Mouse (Mus musculus) embryonic facial prominence, embryonic 12.5 days (tissue): Measurements from ENCODE around the gene Camk2g. TPM values are rescaled to one million over a fixed set of nuclear protein-coding genes. Genes with fewer than 3 reads are reported as not detected.

Experiments used
- ATAC-seq: fragments of 200-750 bp; cut with Nextera tagmentation; 2 replicates; pipeline ENCODE4 v1.8.0; 2017; ENCODE audit not compliant: insufficient number of reproducible peaks, insufficient read depth, low FRiP score, low TSS enrichment
- H3K27ac ChIP-seq: fragments of 300-500 bp; sonication (generic); 2 replicates; pipeline ENCODE4 v1.5.1; 2016; ENCODE audit warnings: mild to moderate bottlenecking
- H3K27me3 ChIP-seq: fragments of 300-500 bp; sonication (generic); 2 replicates; pipeline ENCODE4 v1.6.1; 2016; ENCODE audit warnings: mild to moderate bottlenecking, moderate library complexity
- H3K36me3 ChIP-seq: fragments of 300-500 bp; sonication (generic); 2 replicates; pipeline ENCODE4 v1.6.1; 2016; ENCODE audit warnings: mild to moderate bottlenecking
- H3K4me1 ChIP-seq: fragments of 300-500 bp; sonication (generic); 2 replicates; pipeline ENCODE4 v1.6.1; 2016
- H3K4me2 ChIP-seq: fragments of 300-500 bp; sonication (generic); replicated peaks from 2 replicates; pipeline ENCODE4 v1.6.1; 2016; ENCODE audit warnings: mild to moderate bottlenecking, moderate library complexity
- H3K4me3 ChIP-seq: fragments of 300-500 bp; sonication (generic); 2 replicates; pipeline ENCODE4 v1.5.1; 2016; ENCODE audit warnings: mild to moderate bottlenecking
- H3K9ac ChIP-seq: fragments of 300-500 bp; sonication (generic); 2 replicates; pipeline ENCODE4 v1.6.1; 2016; ENCODE audit warnings: mild to moderate bottlenecking, moderate library complexity
- H3K9me3 ChIP-seq: fragments of 300-500 bp; sonication (generic); 2 replicates; pipeline ENCODE4 v1.6.1; 2016; ENCODE audit warnings: mild to moderate bottlenecking, moderate library complexity
- WGBS: fragments of 180-500 bp; shearing (Covaris S2); methylation state at CpG from one replicate; pipeline ENCODE4 v1.1.7; 2016; 5-methylcytosine and 5-hydroxymethylcytosine counted together
- polyA plus RNA-seq: library from polyadenylated mRNA; unstranded; fragments of >200 nt; fragmentation: Nextera tagmentation; extraction: Ambion mirVana; gene quantifications from 2 replicates; pipeline ENCODE4 v1.2.1, GENCODE M21; 2016

Camk2g gene
- polyA plus RNA-seq, 1 experiment from 2014 or later, result 68.7 TPM

DNA sequence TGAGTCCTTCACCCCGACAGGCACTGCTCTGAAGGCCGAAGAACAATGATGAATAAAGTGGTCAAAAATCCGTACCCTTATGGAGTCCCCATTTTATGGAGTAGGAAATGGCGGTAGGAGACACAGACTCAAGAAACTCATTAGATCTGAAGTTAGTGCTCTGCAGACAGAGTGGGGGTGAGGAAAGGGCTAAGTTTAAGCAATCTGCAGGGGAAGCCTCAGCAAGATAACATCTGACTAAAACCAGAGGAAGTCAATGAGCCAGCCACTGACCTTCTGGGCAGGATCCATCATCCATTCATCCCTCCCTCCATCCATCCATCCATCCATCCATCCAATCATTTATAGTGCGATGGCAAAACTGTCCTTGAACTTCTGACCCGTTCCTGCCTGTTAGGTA lies 10.4 kb downstream of the Camk2g start:
- no peaks in the 10 kb centered on the region for H3K9me3 ChIP-seq
- H3K4me2 ChIP-seq, result no peak overlapping the region
- peaks cover 11% of the 10 kb centered on the region; the same call in 1 of the 2 replicates for H3K4me1 ChIP-seq
- no peaks in the 10 kb centered on the region for H3K27me3 ChIP-seq
- H3K9ac ChIP-seq, result no peak overlapping the region
- WGBS, result 95% methylated on average over 6 of the region's 6 CpGs
- H3K36me3 ChIP-seq, result peaks cover 73% of the 10 kb centered on the region
- H3K4me3 ChIP-seq, result no peak overlapping the region
- ATAC-seq, result no peak
- H3K27ac ChIP-seq, result no peak overlapping the region

DNA sequence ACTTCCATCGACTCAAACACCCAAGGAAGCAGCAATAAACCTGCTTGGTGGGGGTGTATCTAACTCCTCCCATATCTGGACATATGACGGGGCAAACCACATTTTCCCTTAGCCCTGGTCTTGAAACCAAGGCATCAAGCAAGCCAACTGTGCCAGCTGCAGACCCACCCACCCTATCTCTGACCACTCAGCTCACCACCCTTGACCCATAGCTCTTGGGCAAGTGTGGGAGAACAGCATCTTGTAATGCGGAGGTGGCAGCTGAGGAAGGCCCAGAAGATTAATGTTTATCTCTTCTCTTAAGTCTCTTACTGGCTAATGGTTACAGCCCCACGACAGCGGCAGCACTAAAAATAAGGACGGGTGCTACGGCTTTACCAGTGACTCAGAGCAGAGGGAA lies 11.0 kb downstream of the Camk2g start:
- Histone ChIP-seq H3K4me2 (no peak overlapping the region), H3K27ac (no peak overlapping the region), H3K9me3 (no peaks in the 10 kb centered on the region), H3K27me3 (no peaks in the 10 kb centered on the region), H3K4me1 (peaks cover 11% of the 10 kb centered on the region; the same call in 1 of the 2 replicates), H3K4me3 (no peak overlapping the region), H3K9ac (no peak overlapping the region), H3K36me3 (peaks cover 73% of the 10 kb centered on the region)
- WGBS, result 93% methylated on average over 7 of the region's 7 CpGs
- ATAC-seq, result no peak

DNA sequence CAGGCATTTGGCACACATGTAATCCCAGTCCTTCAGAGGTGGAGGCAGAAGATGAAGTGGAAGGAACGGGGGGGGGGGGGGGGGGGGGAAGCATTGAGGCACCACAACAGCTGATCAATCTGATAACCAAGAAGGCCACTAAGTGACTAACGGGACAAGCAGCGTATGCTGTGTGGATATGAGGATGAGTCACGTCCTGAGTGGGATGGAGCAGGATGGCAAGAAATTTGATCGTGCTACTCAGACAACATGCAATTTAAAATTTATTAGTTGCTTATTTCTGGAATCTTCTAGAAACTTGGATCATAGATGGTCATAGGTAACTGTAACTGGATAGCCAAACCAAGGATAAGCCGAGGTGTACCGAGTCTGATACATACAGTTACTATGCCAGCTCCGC lies 13.7 kb downstream of the Camk2g start:
- no peaks in the 10 kb centered on the region for H3K9me3 ChIP-seq
- H3K9ac ChIP-seq, result no peak overlapping the region
- H3K4me3 ChIP-seq, result no peak overlapping the region
- no peak overlapping the region for H3K27ac ChIP-seq
- peaks cover 67% of the 10 kb centered on the region for H3K36me3 ChIP-seq
- no peak for ATAC-seq
- WGBS, result 86% methylated on average over 8 of the region's 8 CpGs
- no peak overlapping the region for H3K4me2 ChIP-seq
- peaks cover 8% of the 10 kb centered on the region; the same call in 1 of the 2 replicates for H3K4me1 ChIP-seq
- H3K27me3 ChIP-seq, result no peaks in the 10 kb centered on the region

DNA sequence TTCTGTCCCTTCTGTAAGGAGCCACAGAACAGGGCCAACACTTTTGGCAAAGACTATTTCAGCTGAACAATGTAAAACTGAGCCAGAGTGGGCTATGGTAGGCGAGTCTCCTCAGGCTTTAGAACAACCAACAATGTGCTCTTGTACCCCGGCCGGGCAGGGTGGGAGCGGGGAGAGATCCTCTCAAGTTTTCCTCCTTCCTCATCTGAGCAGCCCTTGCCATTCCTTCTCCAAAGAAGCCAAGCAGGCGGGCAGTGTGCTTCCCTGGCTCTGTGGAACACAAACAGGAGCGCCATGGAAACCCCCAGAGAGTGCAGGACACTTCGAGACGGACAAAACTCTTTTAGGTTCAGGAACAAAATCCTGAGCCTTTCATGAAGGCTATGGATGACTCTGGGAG lies 15.4 kb downstream of the Camk2g start:
- Histone ChIP-seq H3K4me1 (peaks cover 8% of the 10 kb centered on the region; the same call in 1 of the 2 replicates), H3K9me3 (no peaks in the 10 kb centered on the region), H3K36me3 (peaks cover 51% of the 10 kb centered on the region), H3K9ac (no peak overlapping the region), H3K27ac (no peak overlapping the region), H3K4me2 (no peak overlapping the region), H3K4me3 (no peak overlapping the region), H3K27me3 (no peaks in the 10 kb centered on the region)
- WGBS, result 86% methylated on average over 8 of the region's 8 CpGs
- ATAC-seq, result no peak

DNA sequence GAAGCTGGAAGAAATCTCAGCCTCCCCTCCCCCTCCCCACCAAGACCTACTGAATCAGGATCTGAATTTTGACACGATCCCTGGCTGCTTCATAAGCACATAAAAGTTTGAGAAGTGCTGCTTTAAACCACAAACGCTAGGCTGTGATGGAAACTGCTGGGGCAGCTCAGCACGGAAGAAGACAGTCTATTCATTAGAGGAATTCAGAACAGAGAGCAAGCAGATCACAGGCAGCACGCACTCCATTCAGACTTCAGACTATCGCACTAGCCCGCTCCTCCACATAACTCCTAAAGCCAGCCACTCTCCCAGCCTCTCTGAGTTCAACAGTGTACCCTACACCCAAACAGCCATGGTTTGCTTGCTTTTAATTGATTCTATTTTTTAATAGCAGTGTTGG lies 18.2 kb downstream of the Camk2g start:
- Histone ChIP-seq H3K9ac (no peak overlapping the region), H3K4me1 (peaks cover 8% of the 10 kb centered on the region; the same call in 1 of the 2 replicates), H3K36me3 (peaks cover 28% of the 10 kb centered on the region), H3K4me3 (no peak overlapping the region), H3K27me3 (no peaks in the 10 kb centered on the region), H3K9me3 (no peaks in the 10 kb centered on the region), H3K4me2 (no peak overlapping the region), H3K27ac (no peak overlapping the region)
- no peak for ATAC-seq
- 39% methylated on average over 6 of the region's 6 CpGs for WGBS

DNA sequence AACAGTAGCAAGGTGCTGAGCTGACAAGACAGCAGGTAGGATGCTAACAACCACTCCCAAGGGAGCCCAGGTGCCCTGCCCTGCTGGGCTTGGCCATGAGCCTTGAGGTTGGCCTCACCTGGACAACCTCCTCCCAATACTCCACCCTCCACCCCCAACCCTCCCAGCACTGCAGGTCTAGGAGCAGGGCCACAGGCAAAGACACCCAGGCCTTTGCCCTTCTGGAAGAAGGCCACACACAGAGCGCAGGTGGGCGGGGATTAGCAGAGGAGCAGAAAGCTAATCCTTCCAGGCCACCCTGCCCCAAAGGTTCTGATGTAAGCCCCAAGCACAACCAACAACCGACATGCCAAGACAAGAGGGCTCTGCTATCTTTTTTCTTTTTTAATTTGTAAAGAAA lies 20.5 kb downstream of the Camk2g start:
- Histone ChIP-seq H3K27ac (no peak overlapping the region), H3K36me3 (peaks cover 38% of the 10 kb centered on the region), H3K9me3 (no peaks in the 10 kb centered on the region), H3K4me3 (no peak overlapping the region), H3K4me1 (peaks cover 8% of the 10 kb centered on the region; the same call in 1 of the 2 replicates), H3K9ac (no peak overlapping the region), H3K4me2 (no peak overlapping the region), H3K27me3 (no peaks in the 10 kb centered on the region)
- no peak for ATAC-seq
- WGBS, result 51% methylated on average over 3 of the region's 3 CpGs

DNA sequence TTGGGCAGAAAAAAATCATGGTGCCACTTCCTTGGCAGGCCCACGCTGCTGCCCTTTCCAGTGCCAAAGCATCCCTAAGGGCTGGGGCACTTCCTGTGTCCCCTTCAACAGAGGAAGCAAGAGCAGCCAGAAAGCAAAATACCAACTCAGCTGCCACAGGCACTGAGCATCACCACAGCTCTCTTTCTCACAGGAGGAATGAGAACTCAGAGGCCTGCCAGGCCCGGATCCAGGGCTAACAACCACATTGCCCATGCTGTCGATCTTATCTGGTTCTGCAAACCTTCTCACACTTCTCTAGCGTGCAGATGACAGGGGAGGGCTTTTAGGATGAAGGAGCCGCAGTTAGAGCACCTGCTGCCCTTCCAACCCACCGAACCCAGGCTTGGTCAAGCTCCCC lies 21.1 kb downstream of the Camk2g start:
- H3K9ac ChIP-seq, result no peak overlapping the region
- no peak for ATAC-seq
- H3K4me3 ChIP-seq, result no peak overlapping the region
- no peak overlapping the region for H3K27ac ChIP-seq
- H3K9me3 ChIP-seq, result no peaks in the 10 kb centered on the region
- no peak overlapping the region for H3K4me2 ChIP-seq
- H3K36me3 ChIP-seq, result peaks cover 38% of the 10 kb centered on the region
- H3K4me1 ChIP-seq, result peaks cover 8% of the 10 kb centered on the region; the same call in 1 of the 2 replicates
- no peaks in the 10 kb centered on the region for H3K27me3 ChIP-seq
- 83% methylated on average over 6 of the region's 6 CpGs for WGBS

DNA sequence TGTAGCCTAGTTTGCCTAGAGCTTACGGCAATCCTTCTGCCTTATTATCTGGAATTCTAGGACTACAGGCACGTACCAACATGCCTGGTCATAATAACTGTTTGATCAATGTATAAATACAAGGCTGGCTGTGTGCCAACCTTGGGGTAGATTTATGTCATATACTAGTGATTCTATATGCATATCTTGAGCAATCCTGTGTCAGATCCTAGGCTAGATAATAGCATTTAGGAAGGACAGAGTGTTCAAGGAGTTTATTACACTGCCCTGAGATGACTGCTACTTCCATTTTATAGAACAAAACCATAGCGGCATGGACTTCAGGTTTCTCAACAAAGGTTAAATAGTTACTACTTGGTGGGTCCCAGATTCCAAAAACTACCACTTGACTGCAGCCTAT lies 21.9 kb downstream of the Camk2g start:
- Histone ChIP-seq H3K4me2 (no peak overlapping the region), H3K4me3 (no peak overlapping the region), H3K36me3 (peaks cover 31% of the 10 kb centered on the region), H3K27me3 (no peaks in the 10 kb centered on the region), H3K4me1 (peaks cover 8% of the 10 kb centered on the region; the same call in 1 of the 2 replicates), H3K27ac (no peak overlapping the region), H3K9me3 (no peaks in the 10 kb centered on the region), H3K9ac (no peak overlapping the region)
- ATAC-seq, result no peak
- WGBS, result 90% methylated on average over 3 of the region's 3 CpGs

DNA sequence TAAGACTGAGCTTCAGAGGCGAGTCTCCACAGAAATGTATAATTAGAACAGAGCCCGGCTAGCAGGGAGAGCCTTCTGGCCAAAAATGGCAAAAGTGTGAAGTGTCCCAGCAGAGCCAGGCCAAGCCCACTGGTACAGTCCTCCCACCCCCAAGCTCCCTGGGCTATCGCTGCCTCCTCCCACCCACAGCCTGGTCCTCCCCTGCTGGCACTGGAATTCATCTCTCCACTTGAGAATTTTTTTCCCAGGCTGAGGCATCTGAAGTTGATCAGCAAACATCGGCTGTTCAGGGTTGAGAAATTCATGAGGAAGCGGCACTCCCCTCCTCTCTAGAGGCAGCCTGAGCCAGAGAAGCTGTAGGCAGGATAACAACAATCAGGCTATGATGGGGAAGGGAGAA lies 25.3 kb downstream of the Camk2g start:
- Histone ChIP-seq H3K4me2 (no peak overlapping the region), H3K36me3 (peaks cover 46% of the 10 kb centered on the region)
- WGBS, result 62% methylated on average over 5 of the region's 5 CpGs

DNA sequence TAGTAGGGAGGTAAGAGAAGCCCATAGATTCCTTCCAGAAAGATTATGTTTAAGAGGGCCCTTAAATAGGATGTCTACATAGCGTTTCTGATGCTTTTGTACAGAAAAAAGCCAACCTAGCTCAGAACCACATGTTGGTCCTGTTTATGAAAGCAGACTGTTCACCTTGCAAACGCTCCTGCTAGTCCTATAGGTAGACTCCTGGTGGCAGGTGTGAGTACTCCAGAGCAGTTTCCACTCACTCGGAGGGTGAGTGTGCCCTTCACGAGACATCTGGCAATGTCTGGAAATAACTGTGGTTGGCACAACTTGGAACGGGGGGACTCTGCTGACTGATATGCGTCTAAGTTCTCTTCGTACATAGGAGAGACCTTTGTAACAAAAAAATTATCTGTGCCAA lies 26.0 kb downstream of the Camk2g start:
- H3K27me3 ChIP-seq, result no peaks in the 10 kb centered on the region
- H3K27ac ChIP-seq, result no peak overlapping the region
- 93% methylated on average over 7 of the region's 7 CpGs for WGBS
- H3K9me3 ChIP-seq, result no peaks in the 10 kb centered on the region
- no peak overlapping the region for H3K4me3 ChIP-seq
- H3K9ac ChIP-seq, result no peak overlapping the region
- H3K4me1 ChIP-seq, result no peaks in the 10 kb centered on the region; the same call in 1 of the 2 replicates
- H3K36me3 ChIP-seq, result peaks cover 51% of the 10 kb centered on the region
- H3K4me2 ChIP-seq, result no peak overlapping the region
- no peak for ATAC-seq

More for the DNA sequence above, 25.3 kb downstream of the Camk2g start:
- ATAC-seq, result no peak
- H3K9me3 ChIP-seq, result no peaks in the 10 kb centered on the region
- no peak overlapping the region for H3K27ac ChIP-seq
- H3K27me3 ChIP-seq, result no peaks in the 10 kb centered on the region
- H3K4me3 ChIP-seq, result no peak overlapping the region
- H3K9ac ChIP-seq, result no peak overlapping the region
- no peaks in the 10 kb centered on the region; the same call in 1 of the 2 replicates for H3K4me1 ChIP-seq

DNA sequence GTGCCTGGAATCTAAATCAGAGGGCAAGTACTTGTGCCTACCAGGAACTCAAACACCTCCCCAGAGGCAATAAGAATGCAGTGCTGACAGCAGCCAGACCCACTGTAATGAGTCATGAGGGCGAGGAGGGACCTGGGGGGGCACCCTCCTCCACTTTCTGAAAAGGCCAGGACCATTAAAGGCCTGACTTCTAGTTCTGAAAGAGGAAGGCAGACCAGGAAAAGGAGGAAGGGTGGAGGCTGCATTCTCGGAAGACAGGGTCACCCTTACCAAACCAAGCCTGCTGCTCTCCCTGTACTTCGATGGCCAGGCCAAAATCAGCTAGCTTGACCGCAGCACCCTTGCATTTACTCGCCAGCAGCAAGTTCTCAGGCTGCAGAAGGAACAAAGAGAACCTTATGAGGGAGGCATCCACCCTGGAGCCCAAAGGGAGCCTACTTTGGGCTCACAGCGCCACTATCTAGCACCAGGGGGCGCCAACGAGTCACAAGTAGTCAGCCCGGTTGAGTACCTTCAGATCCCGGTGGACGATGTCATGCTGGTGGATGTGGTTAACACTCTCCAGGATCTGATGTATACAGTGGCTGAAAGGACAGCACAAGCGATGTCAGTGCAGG lies 28.1 kb downstream of the Camk2g start:
- H3K4me1 ChIP-seq, result no peaks in the 10 kb centered on the region; the same call in 1 of the 2 replicates
- H3K4me3 ChIP-seq, result no peak overlapping the region
- peak; percentile 77 for ATAC-seq
- no peak overlapping the region; the same call in 1 of the 2 replicates for H3K27ac ChIP-seq
- no peaks in the 10 kb centered on the region for H3K27me3 ChIP-seq
- H3K9ac ChIP-seq, result no peak overlapping the region
- H3K36me3 ChIP-seq, result peaks cover 70% of the 10 kb centered on the region
- WGBS, result 22% methylated on average over 12 of the region's 12 CpGs
- no peak overlapping the region for H3K4me2 ChIP-seq
- no peaks in the 10 kb centered on the region for H3K9me3 ChIP-seq

DNA sequence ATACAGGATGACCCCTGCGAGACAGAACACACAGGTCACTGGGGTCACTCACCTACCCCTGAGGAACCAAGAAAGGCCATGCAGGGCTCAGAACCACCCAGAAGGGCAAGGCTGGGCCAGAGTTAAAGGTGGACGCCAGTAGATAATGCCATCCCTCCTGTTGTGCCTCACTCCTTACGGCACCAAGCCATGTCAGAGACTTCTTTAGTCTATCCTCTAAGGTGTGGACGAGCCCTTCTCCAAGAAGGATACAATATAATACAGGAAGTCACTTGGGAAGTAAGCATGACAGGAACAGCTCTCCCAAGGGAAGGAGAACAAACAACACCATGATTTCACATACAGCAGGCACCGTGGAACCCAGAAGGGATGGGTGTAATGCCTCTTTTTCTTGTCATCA lies 28.9 kb downstream of the Camk2g start:
- H3K4me2 ChIP-seq, result no peak overlapping the region
- H3K9ac ChIP-seq, result no peak overlapping the region
- no peaks in the 10 kb centered on the region for H3K9me3 ChIP-seq
- no peak overlapping the region for H3K4me3 ChIP-seq
- H3K27ac ChIP-seq, result no peak overlapping the region
- peaks cover 73% of the 10 kb centered on the region for H3K36me3 ChIP-seq
- no peaks in the 10 kb centered on the region for H3K27me3 ChIP-seq
- 81% methylated on average over 5 of the region's 5 CpGs for WGBS
- H3K4me1 ChIP-seq, result no peaks in the 10 kb centered on the region; the same call in 1 of the 2 replicates
- no peak for ATAC-seq
